In the genomic region with DNA sequence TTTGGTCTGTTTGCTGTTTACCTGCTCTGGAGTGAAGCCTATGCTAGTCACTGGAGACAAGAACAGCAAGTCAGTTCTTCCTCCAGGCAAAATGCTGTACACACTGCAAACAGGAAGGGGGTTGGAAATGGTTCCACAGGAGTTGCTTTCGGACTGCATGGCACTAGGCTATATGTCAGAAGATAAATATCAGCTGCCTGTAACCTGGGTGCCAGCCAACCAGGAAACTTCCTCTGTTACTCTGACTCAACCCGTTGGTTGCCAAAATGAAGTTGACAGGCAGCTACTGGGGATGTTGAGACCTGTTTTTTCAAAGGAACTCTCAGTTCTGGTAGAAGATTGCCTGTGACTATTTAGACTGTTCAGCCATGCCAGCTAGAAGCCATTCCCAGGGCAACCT, we compare ENCODE assay signal across 23 mouse cellular contexts. TPM values are rescaled to one million over a fixed set of nuclear protein-coding genes. Genes with fewer than 3 reads are reported as not detected.
DNase-seq lines count a peak whose midpoint lies in the region; ATAC-seq and TF ChIP-seq lines count a peak whose summit lies in the region.
"Had no signal": no experiment of that assay in that cellular context is flagged by ENCODE, and none has a peak within 500 bp of the region (broad histone marks: within the 10 kb centered on the region; RNA-seq: fewer than 3 reads in every experiment).

No protein-coding gene starts in this region.

- DNase-seq in adrenal gland, postnatal 14 days = peak; percentile 50
- DNase-seq in adrenal gland, adult (ENCODE audit: inconsistent age in 2 of 2, low spot score in 1 of 2) = no peak
- peak; percentile 13 for DNase-seq in ovary, postnatal 14 days (ENCODE audit: low spot score)
- DNase-seq in ovary, postnatal 10 days (ENCODE audit: low spot score) = no peak
- peak; percentile 66 for DNase-seq in gonadal fat pad, adult 2 months (ENCODE audit: low read depth)
- DNase-seq in stomach, postnatal 0 days (ENCODE audit: low spot score) = peak; percentile 40
- DNase-seq: cerebellum, postnatal 14 days; forebrain, postnatal 0 days; gastrocnemius, adult 2 months; heart, adult 11 months; heart, postnatal 4 days; right cerebral cortex, adult 18-20 months; thymus, adult 18-20 months had no signal

- no peak overlapping the region for H3K27ac ChIP-seq in stomach, postnatal 0 days (replicated peaks)
- H3K27ac ChIP-seq in forebrain, embryonic 16.5 days (ENCODE audit: low read length) = no peak overlapping the region
- H3K27ac ChIP-seq: gastrocnemius, adult 2 months; heart, embryonic 13.5 days; left cerebral cortex, adult 2 months; liver, embryonic 12.5 days; midbrain, embryonic 12.5 days had no signal

- no peak for TF ChIP-seq CTCF in stomach, postnatal 0 days (IDR thresholded peaks at IDR 0.05; ENCODE audit: low read depth)

- no peak overlapping the region for H3K4me2 ChIP-seq in stomach, postnatal 0 days (replicated peaks; ENCODE audit: low read depth)
- no peak overlapping the region for H3K4me2 ChIP-seq in forebrain, embryonic 16.5 days (ENCODE audit: low read length)
- H3K4me2 ChIP-seq: heart, embryonic 13.5 days; liver, embryonic 12.5 days; midbrain, embryonic 12.5 days had no signal

- H3K4me3 ChIP-seq in stomach, postnatal 0 days (ENCODE audit: low read depth, low read length) = no peak overlapping the region
- H3K4me3 ChIP-seq in forebrain, embryonic 16.5 days (replicated peaks; ENCODE audit: low read length) = no peak overlapping the region
- H3K4me3 ChIP-seq: gastrocnemius, adult 2 months; heart, embryonic 13.5 days; left cerebral cortex, adult 2 months; liver, embryonic 12.5 days; midbrain, embryonic 12.5 days had no signal

- no peak for TF ChIP-seq EP300 in stomach, postnatal 0 days (optimal IDR thresholded peaks at IDR 0.05)

- no peaks in the 10 kb centered on the region for H3K9me3 ChIP-seq in stomach, postnatal 0 days (ENCODE audit: control insufficient read depth, low read length)
- H3K9me3 ChIP-seq in forebrain, embryonic 16.5 days (ENCODE audit: control insufficient read depth, low read length) = no peaks in the 10 kb centered on the region
- H3K9me3 ChIP-seq: heart, embryonic 13.5 days; liver, embryonic 12.5 days; midbrain, embryonic 12.5 days had no signal

- no peaks in the 10 kb centered on the region for H3K27me3 ChIP-seq in stomach, postnatal 0 days (ENCODE audit: control insufficient read depth, insufficient read depth, low read length)
- no peaks in the 10 kb centered on the region for H3K27me3 ChIP-seq in forebrain, embryonic 16.5 days (replicated peaks; ENCODE audit: control insufficient read depth, insufficient read depth, low read length)
- H3K27me3 ChIP-seq: heart, embryonic 13.5 days; liver, embryonic 12.5 days; midbrain, embryonic 12.5 days had no signal

- peak; percentile 49; the same call in 1 of the 2 replicates for ATAC-seq in stomach, postnatal 0 days (ENCODE audit: low FRiP score, low TSS enrichment)
- ATAC-seq in megakaryocyte-erythroid progenitor cell, adult 5-6 weeks (replicated peaks; ENCODE audit: low FRiP score, low TSS enrichment, poor library complexity, severe bottlenecking) = no peak
- ATAC-seq in forebrain, embryonic 16.5 days = no peak
- ATAC-seq: forebrain, postnatal 0 days; hindbrain, embryonic 16.5 days; intestine, postnatal 0 days; liver, embryonic 12.5 days had no signal

- H3K9ac ChIP-seq in stomach, postnatal 0 days (ENCODE audit: low read length) = no peak overlapping the region
- no peak overlapping the region for H3K9ac ChIP-seq in forebrain, embryonic 16.5 days (replicated peaks; ENCODE audit: low read depth, low read length)
- H3K9ac ChIP-seq: forebrain, postnatal 0 days; heart, embryonic 13.5 days; liver, embryonic 12.5 days; midbrain, embryonic 12.5 days had no signal

- no peaks in the 10 kb centered on the region for H3K4me1 ChIP-seq in stomach, postnatal 0 days (replicated peaks; ENCODE audit: control insufficient read depth, insufficient read depth)
- no peaks in the 10 kb centered on the region for H3K4me1 ChIP-seq in forebrain, embryonic 16.5 days (replicated peaks; ENCODE audit: control insufficient read depth, insufficient read depth, low read length)
- H3K4me1 ChIP-seq: heart, embryonic 13.5 days; liver, embryonic 12.5 days; midbrain, embryonic 12.5 days had no signal

- H3K36me3 ChIP-seq in stomach, postnatal 0 days (ENCODE audit: control insufficient read depth, insufficient read depth, low read length) = no peaks in the 10 kb centered on the region
- H3K36me3 ChIP-seq in forebrain, embryonic 16.5 days (ENCODE audit: control insufficient read depth, insufficient read depth) = no peaks in the 10 kb centered on the region
- H3K36me3 ChIP-seq: heart, embryonic 13.5 days; liver, embryonic 12.5 days; midbrain, embryonic 12.5 days had no signal

- 23% methylated on average over 2 of the region's 2 CpGs for WGBS in stomach, postnatal 0 days
- WGBS in forebrain, embryonic 16.5 days = 71% methylated on average over 2 of the region's 2 CpGs

RNA-seq across cellular contexts. Expression of gene Mov10l1, which starts 6.5 kb away (rescaled TPM):
- not detected in 2 replicates for total RNA-seq in adrenal gland, postnatal 14 days (2021)
- 0.11 and 0.15 TPM in 2 replicates for polyA plus RNA-seq in gonadal fat pad, adult 2 months (2012; rRNA removed)
- not detected in 2 replicates for polyA plus RNA-seq in stomach, postnatal 0 days (2015; fragmentation: Nextera tagmentation; extraction: Ambion mirVana)
- total RNA-seq in megakaryocyte-erythroid progenitor cell, adult 5-6 weeks (2014; fragmentation: Nextera tagmentation) = not detected in 2 replicates
- not detected in 2 replicates for total RNA-seq in megakaryocyte-erythroid progenitor cell, adult 5-6 weeks (2017)
- not detected in 2 replicates for polyA plus RNA-seq in forebrain, embryonic 16.5 days (2015; fragmentation: Nextera tagmentation; extraction: Ambion mirVana)
- total RNA-seq: gastrocnemius, adult 2 months; left cerebral cortex, adult 2 months had no signal
- polyA plus RNA-seq: intestine, postnatal 0 days; limb, embryonic 11.5 days; liver, embryonic 12.5 days; midbrain, embryonic 12.5 days had no signal

RNA-seq across cellular contexts. Expression of gene Mlc1, which starts 10.4 kb away (rescaled TPM):
- 0.30 TPM in 1 of 2 replicates, not detected in the other for total RNA-seq in adrenal gland, postnatal 14 days (2021)
- polyA plus RNA-seq in gonadal fat pad, adult 2 months (2012; rRNA removed) = 0.26 and 0.70 TPM in 2 replicates
- polyA plus RNA-seq in stomach, postnatal 0 days (2015; fragmentation: Nextera tagmentation; extraction: Ambion mirVana) = not detected in 2 replicates
- not detected in 2 replicates for total RNA-seq in megakaryocyte-erythroid progenitor cell, adult 5-6 weeks (2014; fragmentation: Nextera tagmentation)
- total RNA-seq in megakaryocyte-erythroid progenitor cell, adult 5-6 weeks (2017) = not detected in 2 replicates
- 33.5 and 36.4 TPM in 2 replicates for polyA plus RNA-seq in forebrain, embryonic 16.5 days (2015; fragmentation: Nextera tagmentation; extraction: Ambion mirVana)
- total RNA-seq: gastrocnemius, adult 2 months; heart, postnatal 4 days had no signal
- polyA plus RNA-seq: intestine, postnatal 0 days; limb, embryonic 11.5 days; liver, embryonic 12.5 days had no signal

RNA-seq across cellular contexts. Expression of gene Ttll8, which starts 35.0 kb away (rescaled TPM):
- 0.11 TPM in 1 of 2 replicates, not detected in the other for total RNA-seq in adrenal gland, postnatal 14 days (2021)
- polyA plus RNA-seq in gonadal fat pad, adult 2 months (2012; rRNA removed) = 0.45 and 0.82 TPM in 2 replicates
- not detected in 2 replicates for polyA plus RNA-seq in stomach, postnatal 0 days (2015; fragmentation: Nextera tagmentation; extraction: Ambion mirVana)
- total RNA-seq in megakaryocyte-erythroid progenitor cell, adult 5-6 weeks (2014; fragmentation: Nextera tagmentation) = not detected in 2 replicates
- total RNA-seq in megakaryocyte-erythroid progenitor cell, adult 5-6 weeks (2017) = not detected in 2 replicates
- polyA plus RNA-seq in forebrain, embryonic 16.5 days (2015; fragmentation: Nextera tagmentation; extraction: Ambion mirVana) = 0.07 and 0.08 TPM in 2 replicates
- total RNA-seq: gastrocnemius, adult 2 months; heart, postnatal 4 days had no signal
- polyA plus RNA-seq: heart, embryonic 13.5 days; intestine, postnatal 0 days; limb, embryonic 11.5 days; liver, embryonic 12.5 days; lung, embryonic 16.5 days; midbrain, embryonic 12.5 days had no signal

Comparison
In these comparisons a context has a peak if more than half of its experiments do, and no peak if none do; other contexts are left out.
1. DNase-seq: peak in adrenal gland, postnatal 14 days (single experiment), ovary, postnatal 14 days (single experiment), gonadal fat pad, adult 2 months (single experiment) and stomach, postnatal 0 days (single experiment); none in adrenal gland, adult (0 of 2) and ovary, postnatal 10 days (single experiment).
2. RNA of gene Mlc1, which starts 10.4 kb away (polyA plus RNA-seq): 33.5 to 36.4 TPM in forebrain, embryonic 16.5 days; 0.26 to 0.70 TPM in gonadal fat pad, adult 2 months and not detected in stomach, postnatal 0 days; every median in the first group is over 10 times any median in the second.